In the genomic region with DNA sequence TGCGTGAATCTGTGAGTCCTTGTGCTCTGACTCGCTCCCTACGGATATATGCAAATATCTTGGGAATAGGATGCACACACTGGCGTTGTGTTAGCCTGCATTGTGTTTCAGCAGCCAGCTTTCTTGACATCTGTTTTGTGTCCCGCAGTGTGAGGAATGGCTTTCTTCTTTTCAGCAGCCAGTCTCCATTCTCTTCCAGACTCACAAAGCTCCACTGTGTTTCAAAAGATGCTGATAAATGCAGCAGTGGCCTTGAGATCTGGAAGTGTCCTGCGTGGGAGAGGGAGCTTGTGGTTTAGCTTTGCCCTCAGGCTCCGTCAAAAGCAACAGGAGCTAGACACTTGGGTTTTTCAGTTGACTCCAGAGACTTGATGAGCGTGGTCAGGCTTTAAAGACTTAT, we compare ENCODE assay signal across 11 mouse cellular contexts.
DNase-seq lines count a peak whose midpoint lies in the region; ATAC-seq and TF ChIP-seq lines count a peak whose summit lies in the region.
"Had no signal": no experiment of that assay in that cellular context is flagged by ENCODE, and none has a peak within 500 bp of the region (broad histone marks: within the 10 kb centered on the region; RNA-seq: fewer than 3 reads in every experiment).

No protein-coding gene starts in this region.

- peak; percentile 10; the same call in 1 of the 2 replicates for ATAC-seq in heart, embryonic 16.5 days (replicated peaks; ENCODE audit: extremely low read depth, insufficient read depth, low FRiP score)
- ATAC-seq in midbrain, postnatal 0 days (ENCODE audit: low FRiP score): no peak

- WGBS in heart, embryonic 16.5 days: 28% methylated on average over 8 of the region's 8 CpGs
- WGBS in midbrain, postnatal 0 days: 10% methylated on average over 8 of the region's 8 CpGs

- no peak overlapping the region for H3K4me2 ChIP-seq in heart, embryonic 16.5 days (ENCODE audit: low read depth, low read length)
- H3K4me2 ChIP-seq in midbrain, postnatal 0 days (ENCODE audit: low read depth, low read length, poor library complexity, severe bottlenecking): no peak overlapping the region

- intact Hi-C loops in heart, postnatal 36 days (cut with DNase I): no loop called here

- H3K36me3 ChIP-seq in heart, embryonic 16.5 days (ENCODE audit: control insufficient read depth, insufficient read depth): no peaks in the 10 kb centered on the region
- no peaks in the 10 kb centered on the region for H3K36me3 ChIP-seq in midbrain, postnatal 0 days (ENCODE audit: insufficient read depth, low read length)

- no peak for TF ChIP-seq CTCF in midbrain, postnatal 0 days (IDR thresholded peaks at IDR 0.05)

- no peak overlapping the region for H3K9ac ChIP-seq in heart, embryonic 16.5 days (ENCODE audit: low read length)
- H3K9ac ChIP-seq in midbrain, postnatal 0 days (replicated peaks; ENCODE audit: low read length, poor library complexity, severe bottlenecking): no peak overlapping the region

- H3K4me3 ChIP-seq in heart, embryonic 16.5 days (ENCODE audit: low read length): no peak overlapping the region
- no peak overlapping the region for H3K4me3 ChIP-seq in midbrain, postnatal 0 days (ENCODE audit: low read depth, low read length)

- DNase-seq in heart, adult 8-10 months (ENCODE audit: low spot score): peak; percentile 3
- DNase-seq in heart, postnatal 36 days: no peak
- DNase-seq in embryo, embryonic 9.5 days (ENCODE audit: extremely low spot score): peak; percentile 35
- DNase-seq in midbrain, postnatal 0 days (ENCODE audit: low spot score): peak; percentile 49
- no peak for DNase-seq in adrenal gland, adult 18-20 months (ENCODE audit: low spot score in 2 of 2)
- DNase-seq in urinary bladder, postnatal 14 days (ENCODE audit: low spot score): no peak
- DNase-seq in spleen, postnatal 10 days (ENCODE audit: low spot score in 2 of 2): no peak
- DNase-seq: kidney, adult 9 months; lung, adult 18-20 months; right cerebral cortex, postnatal 25 days had no signal

- peaks cover 15% of the 10 kb centered on the region for H3K4me1 ChIP-seq in heart, embryonic 16.5 days (ENCODE audit: control insufficient read depth, insufficient read depth, low read length)
- H3K4me1 ChIP-seq in midbrain, postnatal 0 days (ENCODE audit: insufficient read depth, low read length): no peaks in the 10 kb centered on the region

- H3K27ac ChIP-seq in heart, embryonic 16.5 days (ENCODE audit: low read length): peak overlapping the region; percentile 68
- H3K27ac ChIP-seq in midbrain, postnatal 0 days (ENCODE audit: low read depth, low read length): no peak overlapping the region

- H3K9me3 ChIP-seq in heart, embryonic 16.5 days (replicated peaks; ENCODE audit: control insufficient read depth, low read length): no peaks in the 10 kb centered on the region; the same call in 1 of the 2 replicates
- H3K9me3 ChIP-seq in midbrain, postnatal 0 days (ENCODE audit: low read length): no peaks in the 10 kb centered on the region

- no peaks in the 10 kb centered on the region for H3K27me3 ChIP-seq in heart, embryonic 16.5 days (ENCODE audit: control insufficient read depth, insufficient read depth, low read length)
- no peaks in the 10 kb centered on the region for H3K27me3 ChIP-seq in midbrain, postnatal 0 days (ENCODE audit: insufficient read depth, low read length)

Comparison
In these comparisons a context has a peak if more than half of its experiments do, and no peak if none do; other contexts are left out.
1. DNase-seq: peak in heart, adult 8-10 months (single experiment), embryo, embryonic 9.5 days (single experiment) and midbrain, postnatal 0 days (single experiment); none in heart, postnatal 36 days (0 of 2), adrenal gland, adult 18-20 months (0 of 2), urinary bladder, postnatal 14 days (single experiment) and spleen, postnatal 10 days (0 of 2).